ENCODE assay signal across 13 mouse cellular contexts in the genomic region with DNA sequence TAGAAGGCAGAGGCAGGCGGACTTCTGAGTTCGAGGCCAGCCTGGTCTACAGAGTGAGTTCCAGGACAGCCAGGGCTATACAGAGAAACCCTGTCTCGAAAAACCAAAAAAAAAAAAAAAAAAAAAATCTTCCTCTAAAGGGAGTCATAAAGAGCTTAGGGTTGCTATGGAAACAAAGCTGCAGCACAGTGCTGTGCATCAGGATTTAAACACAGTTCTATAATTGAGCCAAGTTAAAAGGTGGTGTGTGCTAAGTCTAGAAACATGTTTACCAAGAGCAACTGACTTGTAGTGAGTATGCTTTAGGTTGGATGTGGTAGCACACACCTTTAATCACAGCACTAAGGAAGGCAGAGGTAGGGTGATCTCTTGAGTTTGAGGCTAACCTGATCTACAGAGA. TPM values are rescaled to one million over a fixed set of nuclear protein-coding genes. Genes with fewer than 3 reads are reported as not detected.
DNase-seq lines count a peak whose midpoint lies in the region; ATAC-seq and TF ChIP-seq lines count a peak whose summit lies in the region.
"Not testable (repeated sequence)": the region's sequence is repeated elsewhere in the genome, so short reads cannot be mapped to it uniquely, and the experiment has no call there.
"Had no signal": no experiment of that assay in that cellular context is flagged by ENCODE, and none has a peak within 500 bp of the region (broad histone marks: within the 10 kb centered on the region; RNA-seq: fewer than 3 reads in every experiment).

No protein-coding gene starts in this region.

- ATAC-seq in forebrain, embryonic 13.5 days: peak; percentile 37; the same call in 1 of the 2 replicates
- ATAC-seq in hindbrain, embryonic 13.5 days (ENCODE audit: low FRiP score): peak; percentile 44
- ATAC-seq in midbrain, embryonic 11.5 days (ENCODE audit: low FRiP score): peak; percentile 62
- not testable (repeated sequence) for ATAC-seq in midbrain, postnatal 0 days (ENCODE audit: low FRiP score)

- peak; percentile 65 for DNase-seq in brain, embryonic 14.5 days (ENCODE audit: low read depth)
- DNase-seq in layer of hippocampus, adult 9-11 months: peak; percentile 44
- not testable (repeated sequence) for DNase-seq in midbrain, embryonic 11.5 days (ENCODE audit: low spot score, missing footprints)
- peak; percentile 55 for DNase-seq in midbrain, postnatal 0 days (ENCODE audit: low spot score)
- peak; percentile 84 for DNase-seq in telencephalon, adult 2 months (ENCODE audit: low read depth, low spot score)

- H3K36me3 ChIP-seq in forebrain, embryonic 13.5 days (ENCODE audit: poor library complexity, severe bottlenecking): peaks cover 23% of the 10 kb centered on the region
- H3K36me3 ChIP-seq in hindbrain, embryonic 13.5 days: peaks cover 37% of the 10 kb centered on the region
- not testable (repeated sequence) for H3K36me3 ChIP-seq in midbrain, embryonic 11.5 days (ENCODE audit: control insufficient read depth, insufficient read depth, low read length)
- peaks cover 21% of the 10 kb centered on the region for H3K36me3 ChIP-seq in midbrain, postnatal 0 days (ENCODE audit: insufficient read depth, low read length)

- 63% methylated on average over 3 of the region's 3 CpGs for WGBS in forebrain, embryonic 13.5 days
- 73% methylated on average over 3 of the region's 3 CpGs for WGBS in hindbrain, embryonic 13.5 days
- WGBS in midbrain, embryonic 11.5 days: 77% methylated on average over 2 of the region's 3 CpGs
- WGBS in midbrain, postnatal 0 days: 54% methylated on average over 3 of the region's 3 CpGs

- not testable (repeated sequence) for H3K4me2 ChIP-seq in forebrain, embryonic 13.5 days; hindbrain, embryonic 13.5 days; midbrain, embryonic 11.5 days; midbrain, postnatal 0 days (ENCODE audit: low read depth, low read length, poor library complexity, severe bottlenecking)

- not testable (repeated sequence) for H3K4me3 ChIP-seq in forebrain, embryonic 13.5 days; hindbrain, embryonic 13.5 days; midbrain, embryonic 11.5 days (ENCODE audit: low read depth, low read length); midbrain, postnatal 0 days (ENCODE audit: low read depth, low read length)

- TF ChIP-seq CTCF in brain, embryonic 14.5 days (IDR thresholded peaks at IDR 0.05; ENCODE audit: borderline replicate concordance, extremely low read depth, insufficient read depth, insufficient read length); midbrain, postnatal 0 days (IDR thresholded peaks at IDR 0.05): not testable (repeated sequence)

- H3K9ac ChIP-seq in forebrain, embryonic 13.5 days; hindbrain, embryonic 13.5 days; midbrain, embryonic 11.5 days (ENCODE audit: low read length); midbrain, postnatal 0 days (replicated peaks; ENCODE audit: low read length, poor library complexity, severe bottlenecking): not testable (repeated sequence)

- not testable (repeated sequence) for H3K27me3 ChIP-seq in forebrain, embryonic 13.5 days; hindbrain, embryonic 13.5 days; midbrain, embryonic 11.5 days (ENCODE audit: control insufficient read depth, insufficient read depth, low read length); midbrain, postnatal 0 days (ENCODE audit: insufficient read depth, low read length)

- not testable (repeated sequence) for TF ChIP-seq POLR2A in brain, embryonic 14.5 days (IDR thresholded peaks at IDR 0.05; ENCODE audit: borderline replicate concordance, extremely low read depth, insufficient read depth, insufficient read length, poor library complexity, severe bottlenecking)

- H3K9me3 ChIP-seq in forebrain, embryonic 13.5 days (replicated peaks); hindbrain, embryonic 13.5 days; midbrain, embryonic 11.5 days (ENCODE audit: control insufficient read depth, low read length); midbrain, postnatal 0 days (ENCODE audit: low read length): not testable (repeated sequence)

- H3K27ac ChIP-seq in forebrain, embryonic 13.5 days; hindbrain, embryonic 13.5 days; midbrain, embryonic 11.5 days (ENCODE audit: low read depth, low read length); midbrain, postnatal 0 days (ENCODE audit: low read depth, low read length): not testable (repeated sequence)

- H3K4me1 ChIP-seq in forebrain, embryonic 13.5 days; hindbrain, embryonic 13.5 days (replicated peaks); midbrain, embryonic 11.5 days (ENCODE audit: control insufficient read depth, insufficient read depth, low read length); midbrain, postnatal 0 days (ENCODE audit: insufficient read depth, low read length): not testable (repeated sequence)

RNA-seq across cellular contexts. Expression of a gene that starts 32.6 kb away (rescaled TPM):
- 28.0 and 31.7 TPM in 2 replicates for polyA plus RNA-seq in brain, embryonic 14.5 days (2012; rRNA removed)
- polyA plus RNA-seq in forebrain, embryonic 13.5 days (2015; fragmentation: Nextera tagmentation; extraction: Ambion mirVana): 22.8 and 26.8 TPM in 2 replicates
- polyA plus RNA-seq in hindbrain, embryonic 13.5 days (2015; fragmentation: Nextera tagmentation; extraction: Ambion mirVana): 26.3 and 28.2 TPM in 2 replicates
- polyA plus RNA-seq in midbrain, embryonic 11.5 days (2014; fragmentation: Nextera tagmentation; extraction: Ambion mirVana): 16.9 TPM in 2 replicates
- total RNA-seq in midbrain, postnatal 0 days (2014; rRNA removed): 30.0 and 33.0 TPM in 2 replicates
- polyA plus RNA-seq in midbrain, postnatal 0 days (2015; fragmentation: Nextera tagmentation; extraction: Ambion mirVana): 12.4 and 13.7 TPM in 2 replicates

RNA-seq across cellular contexts. Expression of a gene that starts 54.3 kb away (rescaled TPM):
- 160 and 166 TPM in 2 replicates for polyA plus RNA-seq in brain, embryonic 14.5 days (2012; rRNA removed)
- polyA plus RNA-seq in forebrain, embryonic 13.5 days (2015; fragmentation: Nextera tagmentation; extraction: Ambion mirVana): 172 and 177 TPM in 2 replicates
- polyA plus RNA-seq in hindbrain, embryonic 13.5 days (2015; fragmentation: Nextera tagmentation; extraction: Ambion mirVana): 166 and 169 TPM in 2 replicates
- polyA plus RNA-seq in midbrain, embryonic 11.5 days (2014; fragmentation: Nextera tagmentation; extraction: Ambion mirVana): 198 and 214 TPM in 2 replicates
- total RNA-seq in midbrain, postnatal 0 days (2014; rRNA removed): 210 and 229 TPM in 2 replicates
- polyA plus RNA-seq in midbrain, postnatal 0 days (2015; fragmentation: Nextera tagmentation; extraction: Ambion mirVana): 165 and 179 TPM in 2 replicates

RNA-seq across cellular contexts. Expression of a gene that starts 58.3 kb away (rescaled TPM):
- 1.2 and 3.3 TPM in 2 replicates for polyA plus RNA-seq in brain, embryonic 14.5 days (2012; rRNA removed)
- polyA plus RNA-seq in forebrain, embryonic 13.5 days (2015; fragmentation: Nextera tagmentation; extraction: Ambion mirVana): 2.5 and 3.5 TPM in 2 replicates
- 1.7 and 2.3 TPM in 2 replicates for polyA plus RNA-seq in hindbrain, embryonic 13.5 days (2015; fragmentation: Nextera tagmentation; extraction: Ambion mirVana)
- 0.96 and 1.5 TPM in 2 replicates for polyA plus RNA-seq in midbrain, embryonic 11.5 days (2014; fragmentation: Nextera tagmentation; extraction: Ambion mirVana)
- total RNA-seq in midbrain, postnatal 0 days (2014; rRNA removed): not detected in 2 replicates
- 0.52 TPM in 1 of 2 replicates, not detected in the other for polyA plus RNA-seq in midbrain, postnatal 0 days (2015; fragmentation: Nextera tagmentation; extraction: Ambion mirVana)
- total RNA-seq: gastrocnemius, adult 18-20 months; gastrocnemius, postnatal 36 days; heart, adult 2 months; left cerebral cortex, postnatal 10 days; megakaryocyte, adult 5-6 weeks; monocyte, adult 5-6 weeks had no signal
- polyA plus RNA-seq: heart, adult 2 months had no signal

RNA-seq across cellular contexts. Expression of a gene that starts 58.4 kb away (rescaled TPM):
- polyA plus RNA-seq in brain, embryonic 14.5 days (2012; rRNA removed): 97.3 and 103 TPM in 2 replicates
- polyA plus RNA-seq in forebrain, embryonic 13.5 days (2015; fragmentation: Nextera tagmentation; extraction: Ambion mirVana): 62.7 and 65.2 TPM in 2 replicates
- 71.0 and 72.8 TPM in 2 replicates for polyA plus RNA-seq in hindbrain, embryonic 13.5 days (2015; fragmentation: Nextera tagmentation; extraction: Ambion mirVana)
- polyA plus RNA-seq in midbrain, embryonic 11.5 days (2014; fragmentation: Nextera tagmentation; extraction: Ambion mirVana): 50.0 and 56.7 TPM in 2 replicates
- total RNA-seq in midbrain, postnatal 0 days (2014; rRNA removed): 60.1 and 81.0 TPM in 2 replicates
- 60.9 and 62.7 TPM in 2 replicates for polyA plus RNA-seq in midbrain, postnatal 0 days (2015; fragmentation: Nextera tagmentation; extraction: Ambion mirVana)
